Mouse (Mus musculus): ENCODE measurements around the gene 1110059E24Rik.
"Not testable (repeated sequence)": the region's sequence is repeated elsewhere in the genome, so short reads cannot be mapped to it uniquely, and the experiment has no call there.

Gene 1110059E24Rik

GRCm38 (mm10) chr19:21624148-21624535 is 28.6 kb downstream of the 1110059E24Rik start:
- DNase-seq, result no peak

DNA sequence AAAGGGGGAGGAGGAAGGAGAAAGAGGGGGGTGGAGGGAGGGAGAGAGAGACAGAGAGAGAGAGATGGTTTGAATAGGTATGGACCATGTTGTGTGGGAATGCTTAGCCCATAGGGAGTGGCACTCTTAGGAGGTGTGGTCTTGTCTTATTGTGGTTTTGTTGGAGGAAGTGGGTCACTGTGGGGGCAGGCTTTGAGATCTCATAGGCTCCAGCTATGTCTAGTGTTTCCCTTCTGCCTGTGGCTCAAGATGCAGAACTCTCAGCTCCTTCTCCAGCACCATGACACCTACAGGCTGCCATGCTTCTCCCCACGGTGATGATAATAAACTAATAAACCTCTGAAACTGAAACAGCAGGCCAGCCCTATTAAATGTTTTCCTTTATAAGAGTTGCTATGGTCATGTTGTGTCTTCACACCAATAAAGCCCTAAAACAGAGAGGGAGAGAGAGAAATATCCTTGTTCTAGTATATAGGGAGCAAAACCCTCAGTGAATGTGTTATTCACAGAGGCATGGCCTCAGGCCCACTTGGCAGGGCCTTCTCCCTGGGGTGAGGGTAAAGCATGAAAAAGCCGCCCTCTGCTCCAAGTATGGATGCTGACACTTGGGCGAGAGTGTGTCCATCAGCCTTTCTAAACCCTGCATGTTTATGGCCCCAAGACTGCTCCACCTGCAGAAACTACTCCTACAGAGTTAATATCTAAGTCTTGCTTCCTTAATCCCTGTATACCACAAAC is 29.2 kb downstream of the 1110059E24Rik start:
- no peak for DNase-seq

DNA sequence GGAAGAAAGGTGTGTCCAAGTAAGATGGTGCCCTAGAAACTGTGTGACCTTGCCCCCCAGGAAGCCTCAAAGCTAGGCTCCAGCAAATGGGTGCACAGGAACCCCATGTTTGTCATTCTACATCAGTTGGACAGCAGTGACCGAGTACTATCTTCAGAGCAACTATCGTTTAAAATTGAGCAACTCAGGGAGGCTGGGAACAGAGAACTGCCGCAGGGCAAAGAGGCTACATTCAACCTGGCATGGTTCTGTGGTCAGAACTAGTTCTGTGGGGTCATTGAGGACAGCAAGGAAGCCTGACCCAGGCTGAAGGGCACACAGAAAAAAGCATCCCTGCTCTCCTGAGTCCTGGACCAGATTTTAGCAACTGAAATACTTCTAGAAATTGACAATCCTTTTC is 37.0 kb downstream of the 1110059E24Rik start:
- DNase-seq, result no peak

DNA sequence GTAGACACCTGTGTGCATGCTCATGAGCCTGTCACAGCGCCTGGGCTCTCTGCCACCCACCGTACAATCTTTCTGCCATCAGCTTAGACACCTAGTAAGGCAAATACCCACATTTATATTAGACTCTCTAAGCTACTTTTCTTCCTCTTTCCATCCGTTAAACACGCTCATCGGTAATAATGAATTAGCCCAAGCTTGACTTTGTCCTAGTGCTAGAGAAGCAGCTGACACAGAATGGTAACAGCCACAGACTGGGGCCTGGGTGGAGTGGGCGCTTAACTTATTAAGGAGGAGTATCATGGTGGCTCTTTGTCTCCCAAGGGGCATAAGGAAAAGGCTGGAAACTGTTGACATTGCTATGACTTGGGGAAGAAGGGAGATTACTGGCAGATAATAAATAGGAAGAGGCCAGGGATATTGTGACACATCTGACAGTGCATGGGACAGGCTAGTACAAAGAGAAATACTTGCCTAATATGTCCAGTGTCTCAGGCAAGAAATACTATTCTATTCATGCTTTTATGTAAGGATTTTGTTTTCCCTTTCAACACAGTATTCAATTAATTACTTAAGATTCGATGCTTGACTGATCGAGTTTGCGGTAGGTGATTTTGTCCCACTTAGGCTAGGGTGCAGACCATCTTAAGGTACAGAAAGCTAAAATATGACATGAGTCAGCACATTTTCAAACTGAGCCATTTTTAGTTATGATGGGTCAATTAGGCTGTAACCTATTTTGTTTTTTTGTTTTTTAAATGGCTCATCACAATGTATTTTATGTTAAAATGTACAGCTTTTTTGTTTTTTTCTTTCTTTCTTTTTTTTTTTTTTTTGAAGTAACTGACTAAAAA is 40.8 kb downstream of the 1110059E24Rik start:
- no peak for DNase-seq

DNA sequence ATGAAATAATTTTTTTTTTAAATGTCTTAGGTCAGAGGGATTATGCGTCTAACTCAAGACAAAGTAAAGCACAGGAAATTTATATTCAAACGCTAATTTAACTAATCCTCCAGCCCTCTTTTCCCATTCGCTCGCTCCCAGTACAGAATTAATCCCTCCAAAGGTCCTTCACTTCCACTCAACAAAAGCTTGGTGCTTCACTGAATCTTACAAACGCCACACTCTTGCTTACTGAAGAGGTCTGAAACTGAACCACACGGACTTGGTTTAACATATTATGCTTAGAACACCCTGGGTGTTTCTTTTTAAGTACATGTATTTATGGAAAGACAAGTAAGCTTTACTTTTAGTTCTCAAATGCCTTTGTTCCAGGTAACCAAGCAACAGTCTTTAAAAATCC is 41.5 kb downstream of the 1110059E24Rik start:
- no peak for DNase-seq

DNA sequence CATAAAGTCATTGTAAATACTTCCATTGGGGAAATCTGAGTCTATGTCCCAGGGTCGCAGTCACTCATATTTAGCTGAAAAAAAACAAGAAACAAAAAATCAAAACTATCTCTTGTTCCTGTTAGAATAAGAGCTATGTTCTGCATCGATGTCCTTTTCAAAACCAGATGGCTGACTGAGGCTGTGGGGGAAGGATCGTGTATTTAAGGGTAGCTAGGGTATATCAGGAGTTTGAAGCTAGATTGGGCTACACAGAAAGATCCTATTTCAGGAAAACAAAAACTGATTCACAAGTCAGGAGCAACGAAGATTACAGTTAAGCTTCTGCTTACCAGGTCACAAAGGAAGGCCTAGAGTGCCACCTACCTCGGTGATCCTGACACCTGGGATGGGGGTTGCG is 42.5 kb downstream of the 1110059E24Rik start:
- DNase-seq, result no peak

DNA sequence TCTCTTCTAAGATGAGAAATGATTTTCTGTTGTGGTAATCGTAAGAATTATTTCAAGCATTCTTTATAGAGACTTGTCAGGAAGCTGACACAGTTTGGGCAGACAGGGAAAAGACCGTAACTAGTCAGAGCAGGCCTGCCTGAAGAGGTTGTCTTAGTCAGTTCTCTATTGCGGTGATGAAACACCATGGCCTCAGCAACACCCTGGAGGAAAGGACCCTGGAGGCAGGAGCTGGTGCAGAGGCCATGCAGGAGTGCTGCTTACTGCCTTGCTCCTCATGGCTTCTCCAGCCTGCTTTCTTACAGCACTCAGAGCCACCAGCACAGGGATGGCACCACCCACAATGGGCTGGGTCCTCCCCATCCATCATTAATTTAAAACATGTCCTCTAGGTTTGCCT is 47.5 kb downstream of the 1110059E24Rik start:
- no peak for DNase-seq

- no peak for DNase-seq
These were observed 48.9 kb downstream of the 1110059E24Rik start for GRCm38 (mm10) chr19:21603836-21604235.

DNA sequence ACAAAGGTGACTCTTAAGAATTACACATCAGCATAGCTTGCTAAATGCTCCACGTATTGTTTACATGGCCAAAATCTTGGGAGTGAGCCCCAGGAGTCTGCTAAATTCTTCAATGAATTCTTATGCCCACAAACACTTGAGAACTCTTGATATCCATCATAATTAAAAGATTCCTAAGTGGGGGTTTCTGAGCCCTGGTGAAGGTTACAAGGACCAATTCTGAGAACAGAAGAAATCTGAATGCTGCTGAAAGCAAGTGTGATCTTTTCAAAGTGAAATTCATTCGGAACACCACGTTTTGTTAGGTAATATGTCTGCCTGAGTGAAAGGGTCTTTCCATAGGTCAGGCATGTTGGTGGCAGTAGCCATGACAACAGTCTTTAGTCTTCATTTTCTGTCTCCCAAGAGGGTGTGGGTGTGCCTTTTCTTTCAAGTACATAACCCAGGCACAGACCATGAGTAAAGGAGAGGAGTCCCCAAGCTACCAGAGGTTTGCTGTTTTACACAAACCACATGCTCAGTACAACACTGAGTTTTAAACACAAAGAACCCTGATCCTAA is 51.2 kb downstream of the 1110059E24Rik start:
- no peak for DNase-seq

DNA sequence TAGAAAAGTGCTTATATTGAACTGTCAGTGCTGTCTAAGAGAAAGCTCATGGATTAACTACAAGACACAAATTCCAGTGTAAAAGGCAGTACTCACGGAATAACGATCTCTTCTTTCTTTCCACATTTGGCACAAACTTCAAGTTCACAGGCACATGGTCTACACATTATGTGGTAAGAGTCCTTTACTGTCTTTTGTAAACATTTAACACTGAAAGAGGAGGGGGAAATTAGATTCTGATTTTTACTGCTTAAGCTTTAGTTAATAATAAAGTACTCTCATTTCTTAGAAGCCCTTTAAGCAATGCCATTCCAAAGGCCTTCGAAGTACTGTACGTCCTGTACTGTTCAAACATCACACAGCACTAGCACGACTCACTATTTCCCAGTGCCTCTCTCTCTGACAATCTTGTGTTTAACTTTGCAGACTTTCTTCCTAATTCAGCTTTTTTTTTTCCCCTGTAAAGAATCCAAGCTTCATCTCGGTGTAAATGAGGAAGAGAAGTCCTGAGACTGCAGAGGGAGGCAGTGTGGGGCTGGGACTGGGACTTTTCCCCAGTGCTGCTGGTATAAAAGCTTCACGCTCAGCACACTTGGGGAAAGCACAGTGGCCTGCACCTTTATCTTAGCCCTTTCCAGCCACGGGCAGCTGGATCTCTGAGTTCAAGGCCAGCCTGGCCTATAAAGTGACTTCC is 54.0 kb downstream of the 1110059E24Rik start:
- no peak for DNase-seq

GRCm38 (mm10) chr19:21594676-21595075 is 58.1 kb downstream of the 1110059E24Rik start:
- DNase-seq, result no peak

DNA sequence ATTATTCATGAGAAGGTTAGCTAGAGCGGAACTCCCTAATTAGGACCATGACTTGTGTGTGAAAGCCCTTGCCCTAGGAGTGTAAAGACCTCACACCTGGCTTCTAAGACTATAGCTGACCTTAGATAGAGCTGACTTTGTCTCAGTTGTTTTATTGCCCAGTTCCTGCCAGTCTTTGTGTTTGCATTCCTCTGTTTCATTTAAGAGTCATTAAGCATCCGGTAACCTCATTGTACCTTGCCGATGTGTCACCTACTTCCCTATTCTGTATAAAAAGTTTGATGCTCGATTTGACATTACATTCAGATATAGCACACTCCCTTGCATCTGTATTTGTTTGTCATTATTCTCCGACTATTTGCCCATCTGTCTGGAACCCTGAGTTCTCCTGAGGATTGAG is 60.6 kb downstream of the 1110059E24Rik start:
- DNase-seq, result not testable (repeated sequence)

- no peak for DNase-seq
These were observed 62.9 kb downstream of the 1110059E24Rik start for GRCm38 (mm10) chr19:21589888-21590287.

GRCm38 (mm10) chr19:21587593-21587992 is 65.2 kb downstream of the 1110059E24Rik start:
- no peak for DNase-seq

DNA sequence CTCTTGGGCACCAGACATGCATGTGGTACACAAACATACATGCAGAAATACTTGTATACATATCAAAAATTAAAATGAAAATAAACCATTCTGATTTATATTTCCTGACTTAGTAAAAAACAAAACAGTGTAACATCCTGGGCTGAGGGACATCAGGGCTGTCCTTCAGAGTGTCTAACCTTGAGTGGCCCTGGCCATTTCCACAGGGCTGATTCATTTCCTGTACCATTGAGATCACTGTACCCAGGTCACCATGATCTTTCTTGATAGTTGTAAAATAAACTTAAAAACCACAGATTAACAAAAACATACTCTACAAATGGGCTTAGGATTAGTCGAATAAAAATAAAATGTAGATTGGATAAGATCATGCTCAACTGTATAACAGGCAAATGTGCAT is 66.2 kb downstream of the 1110059E24Rik start:
- no peak for DNase-seq

DNA sequence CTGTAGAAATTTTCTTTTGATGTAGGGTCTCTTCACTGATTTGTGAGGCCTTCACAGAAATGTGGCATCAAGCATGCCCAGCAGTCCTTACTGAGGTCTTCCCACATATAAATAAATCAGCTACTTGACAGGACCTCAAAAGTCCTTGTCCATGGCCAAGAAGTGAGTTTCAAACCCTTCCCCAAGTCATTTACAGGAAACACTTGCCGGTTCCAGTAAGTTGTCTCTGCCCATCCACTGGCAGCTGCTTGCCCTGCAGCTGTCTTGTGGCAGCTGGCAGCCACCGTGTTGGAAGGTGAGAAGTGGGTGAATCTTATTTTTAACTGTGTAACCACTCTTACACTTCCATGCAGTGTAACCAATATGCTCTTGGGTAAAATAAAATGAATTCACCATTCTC is 66.9 kb downstream of the 1110059E24Rik start:
- no peak for DNase-seq

DNA sequence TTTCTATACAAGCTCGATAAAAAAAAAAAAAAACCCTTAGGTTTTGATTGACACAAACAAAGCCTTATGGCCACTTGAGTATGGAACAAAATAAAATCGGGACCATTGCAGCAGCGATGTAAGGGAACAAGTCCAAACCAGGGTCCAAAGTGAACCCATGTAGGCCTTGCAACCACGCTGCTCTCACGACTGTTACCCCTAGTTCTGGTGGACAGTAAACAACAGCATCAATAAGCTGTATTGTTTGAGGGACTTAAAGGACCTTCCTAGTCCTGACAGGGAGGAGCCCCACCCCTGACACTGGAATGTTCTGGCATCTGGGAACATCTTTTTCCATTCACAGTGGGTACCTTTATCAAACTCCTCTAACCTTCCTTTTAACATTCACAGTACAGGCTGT is 68.8 kb downstream of the 1110059E24Rik start:
- no peak for DNase-seq

DNA sequence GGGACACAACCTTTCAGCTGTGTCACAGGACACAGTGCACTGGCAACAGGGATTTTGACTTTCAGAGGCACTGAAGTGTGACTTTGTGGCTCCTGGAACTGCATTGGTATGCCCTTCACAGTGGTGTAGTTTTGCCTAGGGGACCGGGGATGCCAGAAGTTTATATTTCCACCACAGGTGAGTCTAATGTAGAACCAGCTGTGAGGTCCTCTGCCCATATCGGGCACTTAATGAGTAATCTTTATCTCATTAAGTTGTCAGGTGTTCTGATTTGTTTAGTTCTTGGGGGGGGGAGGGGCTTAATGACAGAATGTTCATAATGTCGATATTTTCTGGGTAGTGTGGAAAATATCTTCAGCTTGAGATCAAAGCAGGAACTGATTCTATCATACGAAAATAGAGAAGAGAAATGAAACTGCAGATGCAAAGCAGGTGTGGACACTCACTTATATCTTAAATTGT is 69.2 kb downstream of the 1110059E24Rik start:
- no peak for DNase-seq

GRCm38 (mm10) chr19:21581404-21581803 is 71.4 kb downstream of the 1110059E24Rik start:
- no peak for DNase-seq

DNA sequence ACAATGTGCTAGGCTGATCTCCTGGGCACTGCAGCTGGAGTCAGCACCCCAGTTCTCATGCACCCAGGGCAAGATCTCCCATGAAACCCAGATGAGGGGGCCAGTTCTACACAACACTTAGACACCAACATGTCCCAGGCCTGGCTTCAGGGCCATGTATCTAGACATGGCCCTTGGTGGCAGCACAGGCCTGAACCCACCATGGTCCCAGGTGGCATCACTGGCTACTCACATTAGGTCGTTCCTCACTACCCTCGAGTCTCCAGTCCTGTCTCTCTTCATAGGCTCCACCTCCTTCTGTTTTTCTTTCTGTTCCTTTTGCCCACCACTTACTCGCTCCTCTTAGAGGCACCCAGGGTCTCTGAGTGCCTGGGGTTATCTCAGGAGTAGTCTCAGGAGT is 72.9 kb downstream of the 1110059E24Rik start:
- no peak for DNase-seq

DNA sequence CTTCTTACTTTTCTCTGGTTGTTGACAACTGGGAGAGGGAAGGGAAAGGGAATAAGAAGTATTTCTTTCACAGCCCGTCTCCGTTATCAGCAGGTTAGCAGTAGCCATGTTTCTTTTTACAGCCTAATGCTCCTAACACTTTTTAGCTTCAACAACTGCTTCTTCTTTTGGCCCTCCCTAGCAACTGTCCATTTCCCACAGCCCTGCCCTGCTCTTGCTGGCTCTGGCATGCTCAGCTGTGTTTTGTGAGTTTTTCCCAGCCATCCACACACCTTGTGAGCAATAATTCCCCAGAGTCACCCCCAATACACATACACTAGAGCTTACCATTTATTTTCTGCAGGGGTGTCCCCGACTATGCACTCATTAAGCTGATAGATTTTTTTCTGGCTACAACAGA is 75.3 kb downstream of the 1110059E24Rik start:
- no peak for DNase-seq

- DNase-seq, result no peak
These were observed 80.8 kb downstream of the 1110059E24Rik start for GRCm38 (mm10) chr19:21571986-21572385.
